In genomic region chr9:115617909-115618308, GRCm38 (mm10) we compare ENCODE assay signal across 23 mouse cellular contexts.
DNase-seq lines count a peak whose midpoint lies in the region; ATAC-seq and TF ChIP-seq lines count a peak whose summit lies in the region.
"Had no signal": no experiment of that assay in that cellular context is flagged by ENCODE, and none has a peak within 500 bp of the region (broad histone marks: within the 10 kb centered on the region; RNA-seq: fewer than 3 reads in every experiment).

No protein-coding gene starts in this region.

- H3K4me2 ChIP-seq in lung, embryonic 16.5 days (ENCODE audit: low read depth, low read length) = no peak overlapping the region
- H3K4me2 ChIP-seq: kidney, embryonic 15.5 days; limb, embryonic 12.5 days; neural tube, embryonic 12.5 days had no signal

- intact Hi-C loops in left cerebral cortex, postnatal 36 days (cut with DNase I) = no loop called here
- intact Hi-C loops in left cerebral cortex, postnatal 4 days (cut with DNase I) = no loop called here

- H3K4me1 ChIP-seq in lung, adult 2 months (ENCODE audit: control insufficient read depth, insufficient read depth, low read length) = no peaks in the 10 kb centered on the region
- no peaks in the 10 kb centered on the region for H3K4me1 ChIP-seq in lung, embryonic 16.5 days (replicated peaks; ENCODE audit: control insufficient read depth, insufficient read depth, low read length)
- H3K4me1 ChIP-seq: limb, embryonic 12.5 days; neural tube, embryonic 12.5 days had no signal

- peak; percentile 14 to 26 for DNase-seq in lung, adult 18-20 months
- no peak for DNase-seq in lung, adult 2 months
- no peak for DNase-seq in retina, embryonic 14.5 days (ENCODE audit: low spot score)
- DNase-seq in left cerebral cortex, postnatal 36 days (ENCODE audit: low spot score in 2 of 2) = no peak
- DNase-seq in ovary, adult 18-20 months (ENCODE audit: low spot score) = no peak
- DNase-seq in left cerebral cortex, postnatal 4 days = no peak
- DNase-seq: cerebellum, adult 11 months; cerebellum, postnatal 14 days; gastrocnemius, postnatal 25 days; heart, postnatal 4 days; right cerebral cortex, postnatal 25 days had no signal

- no peak for TF ChIP-seq CTCF in lung, adult 2 months (IDR thresholded peaks at IDR 0.05; ENCODE audit: insufficient read depth, low read length)

- H3K9ac ChIP-seq in lung, embryonic 16.5 days (ENCODE audit: low read length) = no peak overlapping the region
- H3K9ac ChIP-seq: kidney, embryonic 15.5 days; limb, embryonic 12.5 days; liver, embryonic 14.5 days; neural tube, embryonic 12.5 days had no signal

- no peaks in the 10 kb centered on the region for H3K27me3 ChIP-seq in lung, embryonic 16.5 days (ENCODE audit: control insufficient read depth, insufficient read depth, low read depth, low read length)
- H3K27me3 ChIP-seq: kidney, embryonic 15.5 days; limb, embryonic 12.5 days; megakaryocyte, embryonic 14.5 days; neural tube, embryonic 12.5 days had no signal

- no peak for TF ChIP-seq POLR2A in lung, adult 2 months (IDR thresholded peaks at IDR 0.05; ENCODE audit: borderline replicate concordance, extremely low read depth, low read depth, low read length)

- ATAC-seq in lung, embryonic 16.5 days (ENCODE audit: low read depth) = peak; percentile 36; the same call in 1 of the 2 replicates
- ATAC-seq in megakaryocyte progenitor cell, adult 5-6 weeks (replicated peaks; ENCODE audit: poor library complexity) = peak; percentile 82
- ATAC-seq: forebrain, embryonic 14.5 days; midbrain, embryonic 16.5 days had no signal

- H3K27ac ChIP-seq in lung, embryonic 16.5 days (ENCODE audit: low read length) = no peak overlapping the region
- H3K27ac ChIP-seq: embryonic facial prominence, embryonic 10.5 days; heart, embryonic 10.5 days; kidney, embryonic 15.5 days; left cerebral cortex, adult 2 months; limb, embryonic 12.5 days; liver, embryonic 14.5 days; neural tube, embryonic 12.5 days had no signal

- no peaks in the 10 kb centered on the region for H3K36me3 ChIP-seq in lung, embryonic 16.5 days (ENCODE audit: control insufficient read depth, insufficient read depth, low read length)
- H3K36me3 ChIP-seq: embryonic facial prominence, embryonic 10.5 days; heart, embryonic 10.5 days; kidney, embryonic 15.5 days; limb, embryonic 12.5 days; neural tube, embryonic 12.5 days had no signal

- no peak overlapping the region for H3K4me3 ChIP-seq in lung, adult 2 months (replicated peaks; ENCODE audit: extremely low read depth, low read depth, low read length)
- H3K4me3 ChIP-seq in lung, embryonic 16.5 days (ENCODE audit: low read length) = no peak overlapping the region
- H3K4me3 ChIP-seq: embryonic facial prominence, embryonic 10.5 days; heart, embryonic 10.5 days; kidney, embryonic 15.5 days; left cerebral cortex, adult 2 months; limb, embryonic 12.5 days; megakaryocyte, embryonic 14.5 days; neural tube, embryonic 12.5 days had no signal

- WGBS in lung, adult 2 months = 41% methylated on average over 6 of the region's 6 CpGs
- WGBS in lung, embryonic 16.5 days = 61% methylated on average over 6 of the region's 6 CpGs

- no peaks in the 10 kb centered on the region for H3K9me3 ChIP-seq in lung, embryonic 16.5 days (ENCODE audit: control insufficient read depth, low read length)
- H3K9me3 ChIP-seq: embryonic facial prominence, embryonic 10.5 days; heart, embryonic 10.5 days; kidney, embryonic 15.5 days; limb, embryonic 12.5 days; megakaryocyte, embryonic 14.5 days; neural tube, embryonic 12.5 days had no signal

Comparison
In these comparisons a context has a peak if more than half of its experiments do, and no peak if none do; other contexts are left out.
1. DNase-seq: peak in lung, adult 18-20 months (2 of 2); none in lung, adult 2 months (single experiment), retina, embryonic 14.5 days (single experiment), left cerebral cortex, postnatal 36 days (0 of 2), ovary, adult 18-20 months (single experiment) and left cerebral cortex, postnatal 4 days (single experiment).